Mouse (Mus musculus): ENCODE measurements around the gene Dhrs7b. TPM values are rescaled to one million over a fixed set of nuclear protein-coding genes. Genes with fewer than 3 reads are reported as not detected.
A peak's percentile ranks its signal among the peaks of the same experiment; 100 is the strongest.
"Not testable (repeated sequence)": the region's sequence is repeated elsewhere in the genome, so short reads cannot be mapped to it uniquely, and the experiment has no call there.

Gene Dhrs7b
- total RNA-seq, 1 experiment from 2014 or later, result 12.1 TPM

- ATAC-seq (replicated peaks in 1 of 2; ENCODE audit: insufficient read depth in 1 of 2, low FRiP score in 2 of 2, low TSS enrichment in 1 of 2, low read depth in 1 of 2, poor library complexity in 2 of 2, severe bottlenecking in 2 of 2), result no peak
These were observed 47.7 kb downstream of the Dhrs7b start for GRCm38 (mm10) chr11:60878056-60878612.

- ATAC-seq (replicated peaks in 1 of 2; ENCODE audit: insufficient read depth in 1 of 2, low FRiP score in 2 of 2, low TSS enrichment in 1 of 2, low read depth in 1 of 2, poor library complexity in 2 of 2, severe bottlenecking in 2 of 2), result peak; percentile 96 to 97
These were observed 48.4 kb downstream of the Dhrs7b start, which contains the start of gene Tmem11 for GRCm38 (mm10) chr11:60878675-60879294. Gene Tmem11, minus strand, starts transcription at chr11:60879272.

- ATAC-seq (replicated peaks in 1 of 2; ENCODE audit: insufficient read depth in 1 of 2, low FRiP score in 2 of 2, low TSS enrichment in 1 of 2, low read depth in 1 of 2, poor library complexity in 2 of 2, severe bottlenecking in 2 of 2), result peak; percentile 48 to 55
These were observed 49.0 kb downstream of the Dhrs7b start for GRCm38 (mm10) chr11:60879423-60879822.

GRCm38 (mm10) chr11:60880559-60880958, 50.1 kb downstream of the Dhrs7b start:
- ATAC-seq (replicated peaks in 1 of 2; ENCODE audit: insufficient read depth in 1 of 2, low FRiP score in 2 of 2, low TSS enrichment in 1 of 2, low read depth in 1 of 2, poor library complexity in 2 of 2, severe bottlenecking in 2 of 2), result no peak

GRCm38 (mm10) chr11:60882386-60882785, 52.0 kb downstream of the Dhrs7b start:
- ATAC-seq (replicated peaks in 1 of 2; ENCODE audit: insufficient read depth in 1 of 2, low FRiP score in 2 of 2, low TSS enrichment in 1 of 2, low read depth in 1 of 2, poor library complexity in 2 of 2, severe bottlenecking in 2 of 2), result no peak

- ATAC-seq (replicated peaks in 1 of 2; ENCODE audit: insufficient read depth in 1 of 2, low FRiP score in 2 of 2, low TSS enrichment in 1 of 2, low read depth in 1 of 2, poor library complexity in 2 of 2, severe bottlenecking in 2 of 2), result not testable (repeated sequence)
These were observed 56.6 kb downstream of the Dhrs7b start for GRCm38 (mm10) chr11:60886986-60887385.

GRCm38 (mm10) chr11:60889861-60890260, 59.4 kb downstream of the Dhrs7b start:
- no peak for ATAC-seq (replicated peaks in 1 of 2; ENCODE audit: insufficient read depth in 1 of 2, low FRiP score in 2 of 2, low TSS enrichment in 1 of 2, low read depth in 1 of 2, poor library complexity in 2 of 2, severe bottlenecking in 2 of 2)

- no peak for ATAC-seq (replicated peaks in 1 of 2; ENCODE audit: insufficient read depth in 1 of 2, low FRiP score in 2 of 2, low TSS enrichment in 1 of 2, low read depth in 1 of 2, poor library complexity in 2 of 2, severe bottlenecking in 2 of 2)
These were observed 59.9 kb downstream of the Dhrs7b start for GRCm38 (mm10) chr11:60890286-60890685.

GRCm38 (mm10) chr11:60890744-60891143, 60.3 kb downstream of the Dhrs7b start:
- no peak for ATAC-seq (replicated peaks in 1 of 2; ENCODE audit: insufficient read depth in 1 of 2, low FRiP score in 2 of 2, low TSS enrichment in 1 of 2, low read depth in 1 of 2, poor library complexity in 2 of 2, severe bottlenecking in 2 of 2)

GRCm38 (mm10) chr11:60895915-60896314, 65.5 kb downstream of the Dhrs7b start:
- no peak for ATAC-seq (replicated peaks in 1 of 2; ENCODE audit: insufficient read depth in 1 of 2, low FRiP score in 2 of 2, low TSS enrichment in 1 of 2, low read depth in 1 of 2, poor library complexity in 2 of 2, severe bottlenecking in 2 of 2)

- no peak for ATAC-seq (replicated peaks in 1 of 2; ENCODE audit: insufficient read depth in 1 of 2, low FRiP score in 2 of 2, low TSS enrichment in 1 of 2, low read depth in 1 of 2, poor library complexity in 2 of 2, severe bottlenecking in 2 of 2)
These were observed 71.6 kb downstream of the Dhrs7b start for GRCm38 (mm10) chr11:60902001-60902400.

GRCm38 (mm10) chr11:60902486-60902885, 72.1 kb downstream of the Dhrs7b start:
- ATAC-seq (replicated peaks in 1 of 2; ENCODE audit: insufficient read depth in 1 of 2, low FRiP score in 2 of 2, low TSS enrichment in 1 of 2, low read depth in 1 of 2, poor library complexity in 2 of 2, severe bottlenecking in 2 of 2), result no peak

- no peak for ATAC-seq (replicated peaks in 1 of 2; ENCODE audit: insufficient read depth in 1 of 2, low FRiP score in 2 of 2, low TSS enrichment in 1 of 2, low read depth in 1 of 2, poor library complexity in 2 of 2, severe bottlenecking in 2 of 2)
These were observed 73.2 kb downstream of the Dhrs7b start for GRCm38 (mm10) chr11:60903661-60904061.

GRCm38 (mm10) chr11:60905407-60906120, 75.1 kb downstream of the Dhrs7b start:
- no peak for ATAC-seq (replicated peaks in 1 of 2; ENCODE audit: insufficient read depth in 1 of 2, low FRiP score in 2 of 2, low TSS enrichment in 1 of 2, low read depth in 1 of 2, poor library complexity in 2 of 2, severe bottlenecking in 2 of 2)

GRCm38 (mm10) chr11:60906449-60906848, 76.0 kb downstream of the Dhrs7b start:
- ATAC-seq (replicated peaks in 1 of 2; ENCODE audit: insufficient read depth in 1 of 2, low FRiP score in 2 of 2, low TSS enrichment in 1 of 2, low read depth in 1 of 2, poor library complexity in 2 of 2, severe bottlenecking in 2 of 2), result no peak

- no peak for ATAC-seq (replicated peaks in 1 of 2; ENCODE audit: insufficient read depth in 1 of 2, low FRiP score in 2 of 2, low TSS enrichment in 1 of 2, low read depth in 1 of 2, poor library complexity in 2 of 2, severe bottlenecking in 2 of 2)
These were observed 77.6 kb downstream of the Dhrs7b start for GRCm38 (mm10) chr11:60908073-60908472.

- no peak for ATAC-seq (replicated peaks in 1 of 2; ENCODE audit: insufficient read depth in 1 of 2, low FRiP score in 2 of 2, low TSS enrichment in 1 of 2, low read depth in 1 of 2, poor library complexity in 2 of 2, severe bottlenecking in 2 of 2)
These were observed 79.2 kb downstream of the Dhrs7b start for GRCm38 (mm10) chr11:60909626-60910025.
